Mouse (Mus musculus) cerebellum, adult 2 months (tissue): ENCODE results near the gene Lrrc3c. TPM values are rescaled to one million over a fixed set of nuclear protein-coding genes. Genes with fewer than 3 reads are reported as not detected.
"Not testable (repeated sequence)": the region's sequence is repeated elsewhere in the genome, so short reads cannot be mapped to it uniquely, and the experiment has no call there.

ENCODE experiments used
- DNase-seq, 2 experiments: peaks; one replicate each; pipeline ENCODE4 v3.0.0; 2021
- H3K27ac ChIP-seq: fragments of 200-500 bp; 2 replicates; pipeline ENCODE4 v1.5.1; 2012; ENCODE audit warnings: low read length, control low read depth, inconsistent platforms; ENCODE audit not compliant: insufficient read depth
- H3K27me3 ChIP-seq: fragments of 200-500 bp; 2 replicates; pipeline ENCODE4 v1.6.1; 2012; ENCODE audit warnings: inconsistent platforms, mild to moderate bottlenecking, low read length, moderate library complexity; ENCODE audit not compliant: control insufficient read depth, insufficient read depth
- H3K4me1 ChIP-seq: fragments of 200-500 bp; 2 replicates; pipeline ENCODE4 v1.6.1; 2011; ENCODE audit warnings: low read length; ENCODE audit not compliant: control insufficient read depth, insufficient read depth
- H3K4me3 ChIP-seq: fragments of 200-500 bp; replicated peaks from 2 replicates; pipeline ENCODE3; 2011; ENCODE audit warnings: mild to moderate bottlenecking, low read depth, low read length, control low read depth; ENCODE audit not compliant: insufficient read depth
- CTCF ChIP-seq: fragments of 200-500 bp; IDR thresholded peaks from 2 replicates; pipeline ENCODE4 v1.5.1; 2011; ENCODE audit warnings: low read depth, mild to moderate bottlenecking, control low read depth, low read length, moderate library complexity, borderline replicate concordance; ENCODE audit not compliant: insufficient read depth
- POLR2A ChIP-seq: fragments of 200-500 bp; IDR thresholded peaks from 2 replicates; pipeline ENCODE4 v1.6.1; 2011; ENCODE audit warnings: low read length, control low read depth, borderline replicate concordance; ENCODE audit not compliant: insufficient read depth
- WGBS: fragments of 180-500 bp; shearing (Covaris S2); methylation state at CpG from one replicate; pipeline ENCODE4 v1.1.7; 2018; 5-methylcytosine and 5-hydroxymethylcytosine counted together
- polyA plus RNA-seq: library from polyadenylated mRNA; depleted of rRNA; stranded (reverse); fragments of >200 nt; gene quantifications from 2 replicates; pipeline ENCODE4 v1.2.3, GENCODE M21; 2012

Gene Lrrc3c
- polyA plus RNA-seq, 1 experiment, result not detected

GRCm38 (mm10) chr11:98625611-98626410 lies 27.7 kb downstream of the Lrrc3c start, which contains the start of the genes Gm12355 and Gsdma3:
Gene Gm12355 (minus strand): TSS chr11:98625661.
Gene Gsdma3 (plus strand): TSS chr11:98626360.
- TF ChIP-seq POLR2A (no peak), CTCF (no peak)
- DNase-seq, result no peak
- WGBS, result 89% methylated on average over 10 of the region's 10 CpGs

GRCm38 (mm10) chr11:98628706-98629105 lies 30.6 kb downstream of the Lrrc3c start:
- TF ChIP-seq POLR2A, result no peak
- Histone ChIP-seq H3K27me3 (no peaks in the 10 kb centered on the region), H3K4me3 (no peak overlapping the region), H3K27ac (no peak overlapping the region), H3K4me1 (no peaks in the 10 kb centered on the region)
- whole genome bisulfite sequencing, result 80% methylated on average over 3 of the region's 3 CpGs
- no peak for DNase-seq

More at GRCm38 (mm10) chr11:98625611-98626410, 27.7 kb downstream of the Lrrc3c start, which contains the start of the genes Gm12355 and Gsdma3:
- no peak within 1 kb of the TSS for H3K4me3 ChIP-seq
- no peak within 1 kb of the TSS for H3K27ac ChIP-seq
- no peaks in the 10 kb centered on the region for H3K4me1 ChIP-seq
- no peaks in the 10 kb centered on the region for H3K27me3 ChIP-seq

GRCm38 (mm10) chr11:98630646-98631045 lies 32.6 kb downstream of the Lrrc3c start:
- no peak overlapping the region for H3K4me3 ChIP-seq
- TF ChIP-seq POLR2A (no peak), CTCF (no peak)
- H3K4me1 ChIP-seq, result no peaks in the 10 kb centered on the region
- no peak for DNase-seq
- H3K27ac ChIP-seq, result no peak overlapping the region
- H3K27me3 ChIP-seq, result no peaks in the 10 kb centered on the region
- WGBS, result 87% methylated on average over 5 of the region's 5 CpGs

GRCm38 (mm10) chr11:98635312-98635970 lies 37.4 kb downstream of the Lrrc3c start:
- DNase-seq, H3K27me3 ChIP-seq, H3K4me1 ChIP-seq, H3K27ac ChIP-seq, H3K4me3 ChIP-seq: not testable (repeated sequence)
- TF ChIP-seq CTCF, result peak; percentile 5; the same call in 1 of the 2 replicates
- 33% methylated on average over 10 of the region's 10 CpGs for WGBS

- TF ChIP-seq CTCF, result no peak
- TF ChIP-seq POLR2A, result no peak
- DNase-seq, result no peak
- WGBS, result 71% methylated on average over 1 of the region's 1 CpGs
- Histone ChIP-seq H3K4me3 (no peak overlapping the region), H3K27me3 (no peaks in the 10 kb centered on the region), H3K27ac (no peak overlapping the region), H3K4me1 (no peaks in the 10 kb centered on the region)
Observed at GRCm38 (mm10) chr11:98637501-98637900, 39.4 kb downstream of the Lrrc3c start.

- Histone ChIP-seq H3K27me3 (no peaks in the 10 kb centered on the region), H3K4me3 (no peak overlapping the region), H3K27ac (no peak overlapping the region), H3K4me1 (no peaks in the 10 kb centered on the region)
- DNase-seq, result no peak
- TF ChIP-seq POLR2A (no peak), CTCF (no peak)
- WGBS, result 65% methylated on average over 5 of the region's 5 CpGs
Observed at GRCm38 (mm10) chr11:98640091-98640490, 42.0 kb downstream of the Lrrc3c start.

- DNase-seq, result no peak
- no peak overlapping the region for H3K27ac ChIP-seq
- TF ChIP-seq CTCF, result no peak
- TF ChIP-seq POLR2A, result no peak
- 80% methylated on average over 3 of the region's 3 CpGs for WGBS
- no peak overlapping the region for H3K4me3 ChIP-seq
- H3K4me1 ChIP-seq, result no peaks in the 10 kb centered on the region
- no peaks in the 10 kb centered on the region for H3K27me3 ChIP-seq
Observed at GRCm38 (mm10) chr11:98644757-98645156, 46.7 kb downstream of the Lrrc3c start.

GRCm38 (mm10) chr11:98645946-98646345 lies 47.9 kb downstream of the Lrrc3c start:
- DNase-seq, result no peak
- 74% methylated on average over 2 of the region's 2 CpGs for WGBS
- Histone ChIP-seq H3K4me3 (no peak overlapping the region), H3K27ac (no peak overlapping the region), H3K27me3 (no peaks in the 10 kb centered on the region), H3K4me1 (no peaks in the 10 kb centered on the region)
- TF ChIP-seq CTCF (no peak), POLR2A (no peak)
